Mouse (Mus musculus) midbrain, embryonic 14.5 days (tissue): ENCODE measurements around the gene Gstm1. TPM values are rescaled to one million over a fixed set of nuclear protein-coding genes. Genes with fewer than 3 reads are reported as not detected.
"Not testable (repeated sequence)": the region's sequence is repeated elsewhere in the genome, so short reads cannot be mapped to it uniquely, and the experiment has no call there.

ENCODE experiments used
- ATAC-seq: fragments of 200-750 bp; cut with Nextera tagmentation; 2 replicates; pipeline ENCODE4 v1.8.0; 2017; ENCODE audit warnings: moderate number of reproducible peaks, moderate library complexity; ENCODE audit not compliant: low FRiP score, low TSS enrichment
- DNase-seq: peaks from one replicate; pipeline ENCODE4 v3.0.0-alpha.2; 2015
- H3K27ac ChIP-seq: fragments of 300-500 bp; sonication (generic); replicated peaks from 2 replicates; pipeline ENCODE4 v1.5.1; 2014; ENCODE audit warnings: mild to moderate bottlenecking, low read depth, low read length, moderate library complexity
- H3K27me3 ChIP-seq: fragments of 300-500 bp; sonication (generic); 2 replicates; pipeline ENCODE4 v1.6.1; 2014; ENCODE audit warnings: low read length, control low read depth, mixed read lengths; ENCODE audit not compliant: control insufficient read depth, insufficient read depth
- H3K36me3 ChIP-seq: fragments of 300-500 bp; sonication (generic); 2 replicates; pipeline ENCODE4 v1.6.1; 2014; ENCODE audit warnings: low read length, control low read depth; ENCODE audit not compliant: control insufficient read depth, insufficient read depth
- H3K4me1 ChIP-seq: fragments of 300-500 bp; sonication (generic); 2 replicates; pipeline ENCODE4 v1.6.1; 2014; ENCODE audit warnings: mild to moderate bottlenecking, antibody characterized with exemption, low read length, control low read depth; ENCODE audit not compliant: control insufficient read depth, insufficient read depth
- H3K4me2 ChIP-seq: fragments of 300-500 bp; sonication (generic); 2 replicates; pipeline ENCODE4 v1.6.1; 2014; ENCODE audit warnings: mild to moderate bottlenecking, low read length, moderate library complexity
- H3K4me3 ChIP-seq: fragments of 300-500 bp; sonication (generic); replicated peaks from 2 replicates; pipeline ENCODE4 v1.5.1; 2014; ENCODE audit warnings: low read depth, low read length
- H3K9ac ChIP-seq: fragments of 300-500 bp; sonication (generic); replicated peaks from 2 replicates; pipeline ENCODE4 v1.6.1; 2014; ENCODE audit warnings: mild to moderate bottlenecking, low read length, moderate library complexity
- H3K9me3 ChIP-seq: fragments of 300-500 bp; sonication (generic); 2 replicates; pipeline ENCODE4 v1.6.1; 2016; ENCODE audit warnings: low read length, control low read depth, mixed read lengths; ENCODE audit not compliant: control insufficient read depth
- WGBS: fragments of 180-500 bp; shearing (Covaris S2); extraction: QIAGEN DNeasy Blood & Tissue Kit; methylation state at CpG from one replicate; pipeline ENCODE4 v1.1.7; 2014; 5-methylcytosine and 5-hydroxymethylcytosine counted together
- polyA plus RNA-seq: library from polyadenylated mRNA; unstranded; fragments of >200 nt; fragmentation: Nextera tagmentation; extraction: Ambion mirVana; gene quantifications from 2 replicates; pipeline ENCODE4 v1.2.1, GENCODE M21; 2014

Gene Gstm1
- polyA plus RNA-seq, 1 experiment from 2014 or later = 58.9 TPM

DNA sequence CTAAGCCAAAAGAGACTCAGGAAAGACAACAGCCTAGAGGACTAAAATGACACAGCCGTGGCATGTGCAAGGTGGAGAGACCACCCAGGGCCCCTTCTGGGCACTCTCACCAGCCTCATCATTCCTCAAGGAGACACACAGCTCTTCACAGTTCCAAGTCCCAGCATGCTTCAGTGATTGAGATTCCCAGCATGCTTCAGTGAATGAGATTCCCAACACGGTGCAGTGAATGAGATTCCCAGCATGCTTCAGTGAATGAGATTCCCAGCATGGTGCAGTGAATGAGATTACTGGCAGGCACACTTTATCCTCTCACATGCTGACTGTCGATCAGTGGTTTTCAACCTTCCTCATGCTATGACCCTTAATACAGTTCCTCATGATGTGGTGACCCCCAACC, 6.2 kb downstream of the Gstm1 start:
- Histone ChIP-seq H3K9ac (no peak overlapping the region), H3K4me3 (no peak overlapping the region), H3K9me3 (no peaks in the 10 kb centered on the region), H3K36me3 (no peaks in the 10 kb centered on the region), H3K4me1 (peaks cover 8% of the 10 kb centered on the region; the same call in 1 of the 2 replicates), H3K27ac (no peak overlapping the region), H3K4me2 (no peak overlapping the region), H3K27me3 (no peaks in the 10 kb centered on the region)
- DNase-seq = peak; percentile 76
- 18% methylated on average over 3 of the region's 3 CpGs for WGBS
- ATAC-seq = no peak

DNA sequence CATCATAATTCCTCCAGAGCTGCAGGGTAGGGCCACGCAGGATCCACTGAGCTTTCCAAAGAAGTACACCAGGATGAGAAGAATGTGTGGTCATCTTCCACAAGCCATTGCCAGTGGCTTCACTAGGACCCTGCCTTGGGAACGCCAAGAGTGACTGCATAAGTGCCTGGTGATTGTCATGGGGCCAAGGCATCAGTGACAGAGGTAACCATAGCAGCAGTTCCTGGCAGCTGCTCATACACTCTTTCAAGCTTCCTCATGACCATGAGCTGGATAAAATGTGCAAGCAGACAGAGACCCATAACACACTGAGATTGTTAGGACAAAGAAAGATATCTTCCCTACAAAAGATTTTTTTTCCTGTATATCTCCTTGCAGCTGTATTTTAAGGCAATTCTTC, 7.5 kb downstream of the Gstm1 start:
- Histone ChIP-seq H3K9me3 (no peaks in the 10 kb centered on the region), H3K4me3 (no peak overlapping the region), H3K4me1 (peaks cover 8% of the 10 kb centered on the region; the same call in 1 of the 2 replicates), H3K4me2 (no peak overlapping the region), H3K27ac (no peak overlapping the region), H3K36me3 (no peaks in the 10 kb centered on the region), H3K27me3 (no peaks in the 10 kb centered on the region), H3K9ac (no peak overlapping the region)
- ATAC-seq = no peak
- 62% methylated on average over 2 of the region's 2 CpGs for WGBS
- DNase-seq = peak; percentile 53

DNA sequence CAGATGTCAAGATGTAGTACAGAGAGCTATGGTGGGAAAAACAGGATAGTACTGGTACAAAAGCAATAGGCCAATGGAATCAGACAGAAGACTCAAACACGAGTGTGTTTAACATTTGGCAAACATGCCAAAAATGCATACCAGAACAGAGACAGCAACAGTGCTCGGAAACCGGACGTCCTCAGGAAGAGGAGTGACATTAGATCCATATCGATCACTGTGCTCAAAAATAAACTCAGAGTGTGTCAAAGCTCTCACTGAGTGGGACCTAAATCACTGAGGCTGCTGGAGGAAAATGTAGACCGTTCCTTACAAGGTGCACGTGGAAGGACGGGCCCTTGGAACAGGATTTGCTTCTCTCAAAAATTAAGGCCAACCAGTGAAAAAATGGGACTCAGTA, 15.8 kb downstream of the Gstm1 start:
- no peak for DNase-seq
- 90% methylated on average over 8 of the region's 8 CpGs for WGBS

DNA sequence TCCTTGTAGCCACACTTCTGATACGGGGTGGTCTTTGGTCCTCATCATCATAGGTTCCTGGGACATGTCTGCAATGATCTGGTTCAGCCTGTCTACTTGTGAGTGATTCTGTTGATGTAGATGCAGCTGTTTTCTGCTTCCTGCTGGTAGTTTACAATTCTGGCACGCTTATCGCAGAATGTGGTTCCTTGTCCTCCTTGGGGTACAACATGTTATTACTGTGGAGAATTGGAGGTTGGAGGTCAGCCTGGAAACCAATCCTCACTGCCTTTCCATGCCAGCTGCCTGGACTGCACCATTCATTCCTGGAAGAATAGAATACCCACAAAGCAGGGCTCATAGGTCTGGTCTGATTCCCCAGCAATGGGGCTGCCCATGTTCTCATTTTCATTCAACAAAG, 18.3 kb downstream of the Gstm1 start:
- H3K9ac ChIP-seq = no peak overlapping the region

More for the DNA sequence above, 15.8 kb downstream of the Gstm1 start:
- Histone ChIP-seq H3K4me2 (no peak overlapping the region), H3K36me3 (no peaks in the 10 kb centered on the region), H3K9ac (no peak overlapping the region), H3K4me1 (no peaks in the 10 kb centered on the region), H3K27ac (no peak overlapping the region), H3K4me3 (no peak overlapping the region), H3K27me3 (no peaks in the 10 kb centered on the region), H3K9me3 (no peaks in the 10 kb centered on the region)
- no peak for ATAC-seq

DNA sequence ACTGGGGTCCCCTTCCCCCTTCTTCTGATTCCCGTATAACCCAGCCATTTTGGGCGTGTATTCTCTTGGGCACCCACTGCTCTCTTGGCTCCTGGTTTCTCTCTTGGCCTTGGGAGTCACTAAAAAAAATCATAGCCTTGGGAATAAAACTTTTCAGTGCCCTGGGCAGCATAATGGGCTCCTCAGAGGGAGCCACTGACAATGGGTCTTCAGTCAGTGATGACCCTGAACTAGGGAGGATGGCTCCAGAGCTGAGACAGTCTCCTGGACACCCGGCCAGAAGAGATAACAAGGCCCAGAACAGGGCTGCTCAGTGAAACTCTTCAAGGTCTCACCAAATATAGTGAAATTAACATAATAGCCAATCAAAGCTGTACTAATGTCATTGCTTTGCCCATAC, 19.2 kb downstream of the Gstm1 start:
- DNase-seq (no peak), ATAC-seq (no peak)
- Histone ChIP-seq H3K27me3 (no peaks in the 10 kb centered on the region), H3K36me3 (no peaks in the 10 kb centered on the region), H3K9me3 (no peaks in the 10 kb centered on the region), H3K4me3 (no peak overlapping the region), H3K9ac (no peak overlapping the region), H3K4me2 (no peak overlapping the region), H3K4me1 (no peaks in the 10 kb centered on the region), H3K27ac (no peak overlapping the region)
- 81% methylated on average over 3 of the region's 3 CpGs for WGBS

More for the DNA sequence above, 18.3 kb downstream of the Gstm1 start:
- WGBS = 89% methylated on average over 3 of the region's 3 CpGs
- Histone ChIP-seq H3K27ac (no peak overlapping the region), H3K9me3 (no peaks in the 10 kb centered on the region), H3K27me3 (no peaks in the 10 kb centered on the region), H3K4me2 (no peak overlapping the region), H3K4me3 (no peak overlapping the region), H3K36me3 (no peaks in the 10 kb centered on the region), H3K4me1 (no peaks in the 10 kb centered on the region)
- ATAC-seq (no peak), DNase-seq (no peak)

DNA sequence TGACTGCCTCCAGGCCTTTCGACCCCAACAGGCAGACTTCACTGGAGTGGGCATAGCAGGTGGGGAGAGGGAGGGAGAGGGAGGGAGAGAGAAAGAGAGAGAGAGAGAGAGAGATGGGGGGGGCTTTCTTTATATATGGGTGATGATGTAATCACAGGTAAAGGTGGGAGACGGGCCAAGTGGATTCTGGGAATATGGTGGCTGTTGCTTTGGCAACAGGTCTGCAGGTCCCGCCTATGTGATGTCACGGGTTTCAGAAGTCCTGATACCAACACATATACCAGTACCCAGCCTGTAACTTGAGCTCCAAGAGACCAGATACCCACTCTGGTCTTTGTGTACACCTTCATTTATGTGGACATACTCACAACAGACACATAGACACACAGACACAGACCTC, 21.2 kb downstream of the Gstm1 start:
- H3K9me3 ChIP-seq = no peaks in the 10 kb centered on the region
- H3K36me3 ChIP-seq = no peaks in the 10 kb centered on the region
- H3K4me3 ChIP-seq = no peak overlapping the region
- no peak overlapping the region for H3K9ac ChIP-seq
- DNase-seq (no peak), ATAC-seq (no peak)
- no peaks in the 10 kb centered on the region for H3K4me1 ChIP-seq
- 84% methylated on average over 4 of the region's 4 CpGs for WGBS
- H3K27me3 ChIP-seq = no peaks in the 10 kb centered on the region
- H3K4me2 ChIP-seq = no peak overlapping the region
- no peak overlapping the region for H3K27ac ChIP-seq

DNA sequence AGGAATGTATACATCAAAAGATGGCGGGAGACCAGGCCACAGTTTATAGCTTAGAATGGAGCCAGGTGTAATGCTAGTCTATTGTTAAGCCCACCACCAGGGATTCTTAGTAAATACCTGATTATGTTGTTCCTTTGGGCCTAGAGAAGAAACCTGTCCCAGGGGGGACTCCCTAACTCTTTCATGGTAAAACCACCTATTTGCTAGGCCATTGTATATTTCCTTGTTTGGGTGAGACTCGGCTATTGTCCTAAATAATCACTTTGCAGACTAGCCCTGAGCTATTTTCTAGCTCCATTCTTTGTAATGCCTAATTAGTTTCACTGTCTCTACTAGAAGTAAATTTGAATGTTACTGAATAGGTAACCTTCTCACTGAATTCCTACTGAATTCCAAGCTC, 21.8 kb downstream of the Gstm1 start:
- not testable (repeated sequence) for ATAC-seq, H3K4me1 ChIP-seq, H3K9ac ChIP-seq, H3K4me2 ChIP-seq, H3K9me3 ChIP-seq, H3K36me3 ChIP-seq, H3K4me3 ChIP-seq, H3K27me3 ChIP-seq, H3K27ac ChIP-seq, DNase-seq
- 74% methylated on average over 2 of the region's 2 CpGs for WGBS

DNA sequence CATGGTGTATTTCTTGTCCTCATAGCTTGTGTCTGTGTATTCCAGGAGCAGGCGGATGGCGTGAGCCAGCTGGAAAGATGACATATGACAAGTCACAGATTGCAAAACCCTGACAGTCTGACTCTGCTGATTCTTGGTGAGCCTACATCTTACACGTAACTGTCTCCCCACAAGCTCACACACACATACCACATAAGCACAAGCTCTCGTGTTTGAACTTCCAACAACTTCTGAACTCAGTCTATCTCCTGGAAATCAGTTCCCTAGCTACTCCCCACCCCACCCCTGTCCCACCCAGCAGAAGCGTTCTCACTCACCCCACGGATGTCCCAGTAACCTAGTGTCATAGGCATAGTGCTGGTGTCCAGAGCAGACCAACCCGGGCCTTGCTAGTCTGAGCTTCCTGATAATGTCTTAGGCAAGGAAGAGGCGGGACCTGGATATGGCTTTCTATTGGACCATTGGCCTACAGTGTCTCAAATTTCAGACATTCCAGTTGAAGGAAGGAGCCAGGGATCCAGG, 31.7 kb downstream of the Gstm1 start, which contains the start of gene Gstm2:
Gene Gstm2, minus strand, starts transcription at position 413 of the 522 bp plus-strand sequence.
- Histone ChIP-seq H3K36me3 (no peaks in the 10 kb centered on the region), H3K4me2 (no peak within 1 kb of the TSS), H3K4me1 (no peaks in the 10 kb centered on the region), H3K4me3 (no peak within 1 kb of the TSS), H3K9me3 (no peaks in the 10 kb centered on the region), H3K9ac (no peak within 1 kb of the TSS), H3K27me3 (no peaks in the 10 kb centered on the region), H3K27ac (no peak within 1 kb of the TSS)
- ATAC-seq = no peak
- 69% methylated on average over 8 of the region's 8 CpGs for WGBS
- DNase-seq = no peak

DNA sequence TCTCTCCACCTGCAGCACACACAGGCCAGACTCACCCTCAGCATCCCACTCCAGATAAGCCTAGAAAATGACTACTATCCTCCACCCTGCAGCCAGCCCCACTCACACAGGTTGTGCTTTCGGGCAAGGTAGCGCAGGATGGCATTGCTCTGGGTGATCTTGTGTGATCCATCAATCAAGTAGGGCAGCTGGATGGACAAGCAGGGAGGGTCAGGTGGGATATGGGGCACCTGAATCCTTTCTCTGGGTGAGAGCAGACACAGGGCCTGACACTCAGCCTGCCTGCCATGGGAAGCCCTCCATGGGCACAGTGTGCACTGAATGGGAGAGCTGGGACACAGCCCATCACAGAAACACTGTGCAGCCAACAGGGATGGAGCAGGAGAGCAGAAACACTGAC, 32.6 kb downstream of the Gstm1 start:
- H3K4me2 ChIP-seq = not testable (repeated sequence)
- 96% methylated on average over 2 of the region's 2 CpGs for WGBS

More for the DNA sequence above, 32.6 kb downstream of the Gstm1 start:
- not testable (repeated sequence) for H3K9ac ChIP-seq, H3K27me3 ChIP-seq, DNase-seq, H3K27ac ChIP-seq, H3K4me1 ChIP-seq, H3K36me3 ChIP-seq, ATAC-seq, H3K4me3 ChIP-seq, H3K9me3 ChIP-seq
